Mouse (Mus musculus): ENCODE data around the gene Fam83b. TPM values are rescaled to one million over a fixed set of nuclear protein-coding genes. Genes with fewer than 3 reads are reported as not detected.
A peak's percentile ranks its signal among the peaks of the same experiment; 100 is the strongest.

Gene Fam83b
- 3.7 and 4.1 TPM in 2 replicates for polyA plus RNA-seq (2011; ENCODE audit: insufficient read depth, insufficient read length, low read depth, missing spikeins)

- H3K4me1 ChIP-seq (ENCODE audit: control insufficient read depth, insufficient read depth, low read length) = no peaks in the 10 kb centered on the region
- H3K27ac ChIP-seq (ENCODE audit: insufficient read depth, low read length) = no peak within 1 kb of the TSS
- no peaks in the 10 kb centered on the region for H3K9me3 ChIP-seq (replicated peaks; ENCODE audit: control insufficient read depth, insufficient read depth, low read length, poor library complexity, severe bottlenecking)
- H3K36me3 ChIP-seq (ENCODE audit: control insufficient read depth, insufficient read depth, low read length, poor library complexity, severe bottlenecking) = no peaks in the 10 kb centered on the region
- no peak for TF ChIP-seq CTCF (IDR thresholded peaks at IDR 0.05; ENCODE audit: low read depth, low read length)
- TF ChIP-seq POLR2A (IDR thresholded peaks at IDR 0.05; ENCODE audit: insufficient read depth, low read length) = no peak
- no peak for TF ChIP-seq EP300 (IDR thresholded peaks at IDR 0.05; ENCODE audit: insufficient read depth, low read depth, low read length)
- H3K9ac ChIP-seq (ENCODE audit: low read depth, poor library complexity, severe bottlenecking) = peak within 1 kb of the TSS; percentile 41
- H3K27me3 ChIP-seq (ENCODE audit: control insufficient read depth, insufficient read depth, low read length, poor library complexity, severe bottlenecking) = peaks cover 2% of the 10 kb centered on the region
- peak within 1 kb of the TSS; percentile 54 for H3K4me3 ChIP-seq (ENCODE audit: low read depth, low read length)
Observed at GRCm38 (mm10) chr9:76566515-76567280, at the start of gene Fam83b. Gene Fam83b (minus strand): TSS chr9:76567116.

GRCm38 (mm10) chr9:76614165-76614564, 47.2 kb upstream of the Fam83b start:
- no peaks in the 10 kb centered on the region for H3K4me1 ChIP-seq (ENCODE audit: control insufficient read depth, insufficient read depth, low read length)
- no peaks in the 10 kb centered on the region for H3K36me3 ChIP-seq (ENCODE audit: control insufficient read depth, insufficient read depth, low read length, poor library complexity, severe bottlenecking)
- TF ChIP-seq CTCF (IDR thresholded peaks at IDR 0.05; ENCODE audit: low read depth, low read length) (no peak), POLR2A (IDR thresholded peaks at IDR 0.05; ENCODE audit: insufficient read depth, low read length) (no peak), EP300 (IDR thresholded peaks at IDR 0.05; ENCODE audit: insufficient read depth, low read depth, low read length) (no peak)
- H3K9me3 ChIP-seq (replicated peaks; ENCODE audit: control insufficient read depth, insufficient read depth, low read length, poor library complexity, severe bottlenecking) = no peaks in the 10 kb centered on the region
- no peak overlapping the region for H3K4me3 ChIP-seq (ENCODE audit: low read depth, low read length)
- H3K27ac ChIP-seq (ENCODE audit: insufficient read depth, low read length) = no peak overlapping the region
- no peaks in the 10 kb centered on the region for H3K27me3 ChIP-seq (ENCODE audit: control insufficient read depth, insufficient read depth, low read length, poor library complexity, severe bottlenecking)
- H3K9ac ChIP-seq (ENCODE audit: low read depth, poor library complexity, severe bottlenecking) = no peak overlapping the region

GRCm38 (mm10) chr9:76603744-76604143, 36.8 kb upstream of the Fam83b start:
- Histone ChIP-seq H3K36me3 (ENCODE audit: control insufficient read depth, insufficient read depth, low read length, poor library complexity, severe bottlenecking) (no peaks in the 10 kb centered on the region), H3K4me3 (ENCODE audit: low read depth, low read length) (no peak overlapping the region), H3K27me3 (ENCODE audit: control insufficient read depth, insufficient read depth, low read length, poor library complexity, severe bottlenecking) (no peaks in the 10 kb centered on the region; the same call in 1 of the 2 replicates), H3K9me3 (replicated peaks; ENCODE audit: control insufficient read depth, insufficient read depth, low read length, poor library complexity, severe bottlenecking) (no peaks in the 10 kb centered on the region), H3K4me1 (ENCODE audit: control insufficient read depth, insufficient read depth, low read length) (no peaks in the 10 kb centered on the region), H3K9ac (ENCODE audit: low read depth, poor library complexity, severe bottlenecking) (no peak overlapping the region), H3K27ac (ENCODE audit: insufficient read depth, low read length) (no peak overlapping the region)
- TF ChIP-seq CTCF (IDR thresholded peaks at IDR 0.05; ENCODE audit: low read depth, low read length) = no peak
- no peak for TF ChIP-seq POLR2A (IDR thresholded peaks at IDR 0.05; ENCODE audit: insufficient read depth, low read length)
- TF ChIP-seq EP300 (IDR thresholded peaks at IDR 0.05; ENCODE audit: insufficient read depth, low read depth, low read length) = no peak

GRCm38 (mm10) chr9:76602874-76603273, 36.0 kb upstream of the Fam83b start:
- no peaks in the 10 kb centered on the region; the same call in 1 of the 2 replicates for H3K27me3 ChIP-seq (ENCODE audit: control insufficient read depth, insufficient read depth, low read length, poor library complexity, severe bottlenecking)
- no peaks in the 10 kb centered on the region for H3K9me3 ChIP-seq (replicated peaks; ENCODE audit: control insufficient read depth, insufficient read depth, low read length, poor library complexity, severe bottlenecking)
- no peaks in the 10 kb centered on the region for H3K4me1 ChIP-seq (ENCODE audit: control insufficient read depth, insufficient read depth, low read length)
- no peak overlapping the region for H3K27ac ChIP-seq (ENCODE audit: insufficient read depth, low read length)
- TF ChIP-seq EP300 (IDR thresholded peaks at IDR 0.05; ENCODE audit: insufficient read depth, low read depth, low read length) (no peak), POLR2A (IDR thresholded peaks at IDR 0.05; ENCODE audit: insufficient read depth, low read length) (no peak)
- H3K4me3 ChIP-seq (ENCODE audit: low read depth, low read length) = no peak overlapping the region
- no peak overlapping the region for H3K9ac ChIP-seq (ENCODE audit: low read depth, poor library complexity, severe bottlenecking)
- no peaks in the 10 kb centered on the region for H3K36me3 ChIP-seq (ENCODE audit: control insufficient read depth, insufficient read depth, low read length, poor library complexity, severe bottlenecking)

GRCm38 (mm10) chr9:76597395-76597794, 30.5 kb upstream of the Fam83b start:
- Histone ChIP-seq H3K9ac (ENCODE audit: low read depth, poor library complexity, severe bottlenecking) (no peak overlapping the region), H3K27ac (ENCODE audit: insufficient read depth, low read length) (no peak overlapping the region), H3K4me3 (ENCODE audit: low read depth, low read length) (no peak overlapping the region), H3K9me3 (replicated peaks; ENCODE audit: control insufficient read depth, insufficient read depth, low read length, poor library complexity, severe bottlenecking) (no peaks in the 10 kb centered on the region), H3K36me3 (ENCODE audit: control insufficient read depth, insufficient read depth, low read length, poor library complexity, severe bottlenecking) (no peaks in the 10 kb centered on the region), H3K4me1 (ENCODE audit: control insufficient read depth, insufficient read depth, low read length) (no peaks in the 10 kb centered on the region), H3K27me3 (ENCODE audit: control insufficient read depth, insufficient read depth, low read length, poor library complexity, severe bottlenecking) (no peaks in the 10 kb centered on the region)
- TF ChIP-seq EP300 (IDR thresholded peaks at IDR 0.05; ENCODE audit: insufficient read depth, low read depth, low read length) (no peak), POLR2A (IDR thresholded peaks at IDR 0.05; ENCODE audit: insufficient read depth, low read length) (no peak), CTCF (IDR thresholded peaks at IDR 0.05; ENCODE audit: low read depth, low read length) (no peak)

- H3K27me3 ChIP-seq (ENCODE audit: control insufficient read depth, insufficient read depth, low read length, poor library complexity, severe bottlenecking) = no peaks in the 10 kb centered on the region
- H3K9ac ChIP-seq (ENCODE audit: low read depth, poor library complexity, severe bottlenecking) = no peak overlapping the region
- TF ChIP-seq EP300 (IDR thresholded peaks at IDR 0.05; ENCODE audit: insufficient read depth, low read depth, low read length) (no peak), POLR2A (IDR thresholded peaks at IDR 0.05; ENCODE audit: insufficient read depth, low read length) (no peak), CTCF (IDR thresholded peaks at IDR 0.05; ENCODE audit: low read depth, low read length) (no peak)
- H3K9me3 ChIP-seq (replicated peaks; ENCODE audit: control insufficient read depth, insufficient read depth, low read length, poor library complexity, severe bottlenecking) = no peaks in the 10 kb centered on the region
- no peak overlapping the region for H3K4me3 ChIP-seq (ENCODE audit: low read depth, low read length)
- no peaks in the 10 kb centered on the region for H3K36me3 ChIP-seq (ENCODE audit: control insufficient read depth, insufficient read depth, low read length, poor library complexity, severe bottlenecking)
- H3K4me1 ChIP-seq (ENCODE audit: control insufficient read depth, insufficient read depth, low read length) = no peaks in the 10 kb centered on the region
- no peak overlapping the region for H3K27ac ChIP-seq (ENCODE audit: insufficient read depth, low read length)
Observed at GRCm38 (mm10) chr9:76593841-76594240, 26.9 kb upstream of the Fam83b start.

Data from ES-Bruce4 (cell line).